Mouse (Mus musculus) stomach, postnatal 0 days (tissue): Measurements from ENCODE around the gene Ubr4. TPM values are rescaled to one million over a fixed set of nuclear protein-coding genes. Genes with fewer than 3 reads are reported as not detected.
A peak's percentile ranks its signal among the peaks of the same experiment; 100 is the strongest.

ENCODE experiments used
- ATAC-seq: fragments of 200-750 bp; cut with Nextera tagmentation; 2 replicates; pipeline ENCODE4 v1.8.0; 2017; ENCODE audit not compliant: low FRiP score, low TSS enrichment
- DNase-seq: peaks from one replicate; pipeline ENCODE4 v3.0.0-alpha.2; 2016; ENCODE audit warnings: low spot score
- H3K27ac ChIP-seq: fragments of 300-500 bp; sonication (generic); replicated peaks from 2 replicates; pipeline ENCODE4 v1.5.1; 2014; ENCODE audit warnings: mild to moderate bottlenecking, control low read depth
- H3K27me3 ChIP-seq: fragments of 300-500 bp; sonication (generic); 2 replicates; pipeline ENCODE4 v1.6.1; 2014; ENCODE audit warnings: low read length; ENCODE audit not compliant: control insufficient read depth, insufficient read depth
- H3K36me3 ChIP-seq: fragments of 300-500 bp; sonication (generic); 2 replicates; pipeline ENCODE4 v1.6.1; 2014; ENCODE audit warnings: low read length, mixed read lengths; ENCODE audit not compliant: control insufficient read depth, insufficient read depth
- H3K4me1 ChIP-seq: fragments of 300-500 bp; sonication (generic); replicated peaks from 2 replicates; pipeline ENCODE4 v1.6.1; 2014; ENCODE audit warnings: antibody characterized with exemption; ENCODE audit not compliant: control insufficient read depth, insufficient read depth
- H3K4me2 ChIP-seq: fragments of 300-500 bp; sonication (generic); replicated peaks from 2 replicates; pipeline ENCODE4 v1.6.1; 2014; ENCODE audit warnings: low read depth, mild to moderate bottlenecking, control low read depth, moderate library complexity
- H3K4me3 ChIP-seq: fragments of 300-500 bp; sonication (generic); 2 replicates; pipeline ENCODE4 v1.5.1; 2014; ENCODE audit warnings: low read depth, low read length, control low read depth
- H3K9ac ChIP-seq: fragments of 300-500 bp; sonication (generic); 2 replicates; pipeline ENCODE4 v1.6.1; 2014; ENCODE audit warnings: mild to moderate bottlenecking, low read length, control low read depth, mixed read lengths
- H3K9me3 ChIP-seq: fragments of 300-500 bp; sonication (generic); 2 replicates; pipeline ENCODE4 v1.6.1; 2016; ENCODE audit warnings: low read length; ENCODE audit not compliant: control insufficient read depth
- CTCF ChIP-seq: IDR thresholded peaks from 2 replicates; pipeline ENCODE4 v1.5.1; 2016; ENCODE audit warnings: antibody characterized with exemption, low read depth, mild to moderate bottlenecking, moderate library complexity
- EP300 ChIP-seq: optimal IDR thresholded peaks from 2 replicates; pipeline ENCODE3; 2016; ENCODE audit warnings: antibody characterized with exemption
- whole genome bisulfite sequencing: fragments of 180-500 bp; shearing (Covaris S2); extraction: QIAGEN DNeasy Blood & Tissue Kit; methylation state at CpG from one replicate; pipeline ENCODE4 v1.1.7; 2014; 5-methylcytosine and 5-hydroxymethylcytosine counted together
- polyA plus RNA-seq: library from polyadenylated mRNA; unstranded; fragments of >200 nt; fragmentation: Nextera tagmentation; extraction: Ambion mirVana; gene quantifications from 2 replicates; pipeline ENCODE4 v1.2.1, GENCODE M21; 2015

Gene Ubr4
- 32.8 and 33.1 TPM in 2 replicates for polyA plus RNA-seq

DNA sequence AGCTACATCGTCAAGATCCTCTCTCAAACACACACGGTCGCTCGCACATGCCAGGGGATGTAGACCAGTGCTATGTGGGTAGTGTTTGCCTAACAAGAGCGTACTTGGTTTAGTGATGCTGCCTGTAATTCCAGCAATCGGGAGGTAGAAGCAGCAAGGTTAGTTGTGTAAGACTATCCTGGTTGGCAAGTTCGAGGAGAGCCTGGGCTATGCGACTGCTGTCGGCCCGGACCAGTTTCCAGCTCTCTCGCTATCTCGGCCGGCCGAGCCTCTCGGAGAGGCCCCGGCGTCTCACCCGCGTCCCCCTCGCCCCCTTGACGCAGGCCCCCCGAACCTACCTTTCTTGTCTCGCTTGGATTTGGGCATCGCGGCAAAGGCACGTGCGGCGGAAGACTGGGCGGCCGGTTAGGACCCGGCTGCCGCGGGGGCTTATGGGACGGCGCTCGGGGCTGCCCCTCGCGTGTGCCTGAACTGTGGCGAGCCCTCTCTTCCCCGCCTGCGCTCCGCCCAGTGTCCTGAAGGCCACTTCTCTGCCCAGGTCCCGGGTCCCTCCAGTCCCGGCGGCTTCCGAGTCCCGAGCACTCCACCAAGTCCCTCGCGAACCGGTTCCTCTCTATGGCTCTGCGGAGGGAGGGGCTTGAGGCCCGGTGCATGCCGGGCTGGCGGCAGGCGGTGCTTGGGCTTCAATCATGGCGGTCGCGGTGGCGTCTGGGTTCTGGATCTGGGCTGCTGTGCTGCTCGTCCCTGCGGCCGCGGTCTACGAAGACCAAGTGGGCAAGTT is at the start of gene Ubr4, which contains the start of the genes Mrto4 and Emc1:
Gene Ubr4, plus strand, starts transcription at position 679 of the 781 bp plus-strand sequence.
Gene Mrto4, minus strand, starts transcription at position 646 of the 781 bp plus-strand sequence.
Gene Emc1, plus strand, starts transcription at position 657 of the 781 bp plus-strand sequence.
- peak; percentile 9; the same call in 1 of the 2 replicates for TF ChIP-seq CTCF
- TF ChIP-seq EP300: peak; percentile 11

DNA sequence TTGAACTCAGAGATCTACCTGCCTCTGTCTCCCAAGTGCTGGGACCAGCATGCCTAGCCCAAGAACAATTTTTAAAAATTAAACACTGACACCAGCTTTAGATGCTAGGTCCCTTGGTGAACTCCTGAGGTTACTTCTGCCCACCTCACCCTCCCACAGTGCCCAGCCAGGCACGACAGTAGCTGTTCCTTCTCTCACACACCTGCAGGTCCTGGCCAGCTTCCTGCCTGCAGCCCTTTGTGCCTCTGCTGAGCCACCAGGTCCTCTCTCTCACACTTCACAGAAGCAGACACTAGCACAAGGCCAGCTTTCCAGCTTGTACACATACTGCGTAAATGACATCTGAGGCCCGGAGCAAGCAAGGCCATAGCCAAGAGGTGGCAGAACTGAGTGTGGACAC is 46.9 kb upstream of the Ubr4 start:
- Histone ChIP-seq H3K4me3 (no peak overlapping the region), H3K36me3 (peaks cover 6% of the 10 kb centered on the region; the same call in 1 of the 2 replicates), H3K4me1 (peaks cover 5% of the 10 kb centered on the region; the same call in 1 of the 2 replicates), H3K9ac (no peak overlapping the region), H3K27ac (no peak overlapping the region), H3K4me2 (no peak overlapping the region), H3K27me3 (no peaks in the 10 kb centered on the region), H3K9me3 (no peaks in the 10 kb centered on the region)
- 91% methylated on average over 3 of the region's 3 CpGs for WGBS
- ATAC-seq (no peak), DNase-seq (no peak)
- TF ChIP-seq CTCF (no peak), EP300 (no peak)

More for the DNA sequence above, at the start of gene Ubr4, which contains the start of the genes Mrto4 and Emc1:
- H3K27ac ChIP-seq: peak within 1 kb of the TSS; percentile 97
- H3K27me3 ChIP-seq: no peaks in the 10 kb centered on the region
- peak within 1 kb of the TSS; percentile 76 for H3K4me2 ChIP-seq
- ATAC-seq (peak; percentile 93), DNase-seq (peak; percentile 89)
- under 1% methylated on average over 63 of the region's 64 CpGs for WGBS
- H3K4me1 ChIP-seq: no peaks in the 10 kb centered on the region; the same call in 1 of the 2 replicates
- peaks cover 19% of the 10 kb centered on the region for H3K36me3 ChIP-seq
- no peaks in the 10 kb centered on the region for H3K9me3 ChIP-seq
- H3K4me3 ChIP-seq: peak within 1 kb of the TSS; percentile 64
- peak within 1 kb of the TSS; percentile 91 for H3K9ac ChIP-seq

DNA sequence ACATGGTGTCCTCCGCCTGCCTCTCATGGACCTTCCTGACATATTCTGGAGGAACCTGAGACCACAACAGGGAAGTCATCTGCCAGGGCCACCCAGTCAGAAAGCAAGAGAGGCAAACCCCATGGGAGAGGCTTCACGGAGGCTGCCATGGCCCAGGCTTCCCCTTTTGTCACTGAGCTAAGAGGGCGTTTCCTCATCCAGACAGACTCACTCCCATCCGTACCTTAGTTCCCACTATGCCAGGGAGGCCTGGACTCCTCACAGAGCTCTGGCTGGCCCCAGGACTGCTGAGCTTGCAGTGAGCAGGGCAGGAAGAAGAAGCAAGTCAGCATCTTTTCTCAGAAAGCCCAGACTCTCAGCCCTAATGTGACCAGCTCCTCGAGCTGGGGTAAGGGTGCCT is 44.5 kb upstream of the Ubr4 start:
- Histone ChIP-seq H3K4me1 (peaks cover 5% of the 10 kb centered on the region; the same call in 1 of the 2 replicates), H3K27ac (no peak overlapping the region), H3K4me2 (no peak overlapping the region), H3K27me3 (no peaks in the 10 kb centered on the region), H3K4me3 (no peak overlapping the region), H3K9me3 (no peaks in the 10 kb centered on the region), H3K9ac (no peak overlapping the region), H3K36me3 (no peaks in the 10 kb centered on the region)
- no peak for TF ChIP-seq EP300
- no peak for TF ChIP-seq CTCF
- DNase-seq (no peak), ATAC-seq (no peak)
- WGBS: 74% methylated on average over 5 of the region's 5 CpGs

DNA sequence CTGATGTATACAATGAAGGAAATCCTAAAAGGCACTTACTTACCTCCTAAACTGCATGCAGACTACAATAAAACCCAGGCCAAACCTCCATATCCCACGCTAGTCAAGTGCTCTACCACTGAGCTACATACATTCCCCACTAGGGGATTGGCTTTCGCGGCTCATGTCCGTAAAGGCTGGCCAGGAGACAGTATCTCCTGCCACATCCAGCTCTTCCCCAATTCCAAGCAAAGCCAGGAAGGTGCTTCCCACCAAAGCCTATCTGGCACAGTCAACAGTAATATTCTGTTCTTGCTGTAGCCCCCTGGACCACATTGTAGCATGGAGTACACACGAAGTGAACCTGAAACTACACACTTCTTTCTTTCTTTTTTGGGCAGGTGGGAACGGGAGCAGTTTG is 42.8 kb upstream of the Ubr4 start:
- DNase-seq: no peak
- Histone ChIP-seq H3K4me2 (peak overlapping the region; percentile 99), H3K36me3 (0 out of 2 replicates have a peak, but pooled peaks cover 4% of the 10 kb centered on the region), H3K9ac (peak overlapping the region; percentile 82), H3K27ac (peak overlapping the region; percentile 69; the same call in 1 of the 2 replicates), H3K27me3 (no peaks in the 10 kb centered on the region), H3K4me1 (peaks cover 5% of the 10 kb centered on the region; the same call in 1 of the 2 replicates), H3K9me3 (no peaks in the 10 kb centered on the region), H3K4me3 (peak overlapping the region; percentile 85)
- TF ChIP-seq EP300 (no peak), CTCF (peak; percentile 41)
- ATAC-seq: no peak
- 30% methylated on average over 6 of the region's 6 CpGs for WGBS

DNA sequence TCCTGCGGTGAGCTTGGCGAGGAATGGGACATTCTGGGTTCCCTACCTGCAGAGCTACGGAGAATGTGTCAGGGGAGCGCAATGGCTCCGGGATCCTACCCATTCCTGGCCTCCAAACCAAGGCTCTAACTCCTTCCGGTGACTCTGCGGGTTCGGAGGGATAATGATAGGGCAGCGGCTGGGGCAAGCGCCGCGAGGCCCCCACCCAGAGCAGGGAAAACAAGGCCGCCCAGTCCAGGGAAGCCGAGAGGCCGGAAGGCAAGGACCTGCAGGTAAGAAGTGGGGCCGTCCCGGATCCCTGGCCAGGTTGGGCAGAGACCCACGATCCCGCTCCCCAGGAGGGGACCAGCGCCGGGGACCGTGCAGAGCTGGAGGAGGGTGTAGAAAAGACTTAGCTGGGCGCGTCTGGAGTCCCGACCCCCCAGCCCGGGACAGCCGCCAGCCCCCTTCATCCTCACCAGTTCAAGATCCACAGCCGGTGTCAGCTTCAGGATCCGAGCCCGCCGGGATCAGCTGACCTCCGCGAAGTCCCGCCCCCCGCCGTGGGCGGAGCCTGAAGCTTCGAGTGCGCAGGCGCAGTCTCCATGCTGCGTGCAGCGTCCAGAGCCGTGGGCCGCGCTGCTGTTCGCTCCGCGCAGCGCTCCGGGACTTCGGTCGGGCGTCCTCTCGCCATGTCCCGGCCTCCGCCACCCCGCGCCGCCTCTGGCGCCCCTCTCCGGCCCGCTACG is 42.1 kb upstream of the Ubr4 start, which contains the start of the genes Pqlc2 and Akr7a5:
Gene Pqlc2, minus strand, starts transcription at position 538 of the 728 bp plus-strand sequence.
Gene Akr7a5, plus strand, starts transcription at position 574 of the 728 bp plus-strand sequence.
- WGBS: 2% methylated on average over 53 of the region's 63 CpGs
- Histone ChIP-seq H3K4me1 (peaks cover 5% of the 10 kb centered on the region; the same call in 1 of the 2 replicates), H3K9me3 (no peaks in the 10 kb centered on the region), H3K4me3 (peak within 1 kb of the TSS; percentile 85), H3K36me3 (peaks cover 4% of the 10 kb centered on the region; the same call in 1 of the 2 replicates), H3K9ac (peak within 1 kb of the TSS; percentile 82), H3K4me2 (peak within 1 kb of the TSS; percentile 99), H3K27me3 (no peaks in the 10 kb centered on the region), H3K27ac (peak within 1 kb of the TSS; percentile 87)
- TF ChIP-seq CTCF (peak; percentile 35; the same call in 1 of the 2 replicates), EP300 (no peak)
- DNase-seq: peak; percentile 97
- ATAC-seq: peak; percentile 84
